Mouse (Mus musculus): ENCODE measurements around the gene Il4i1. TPM values are rescaled to one million over a fixed set of nuclear protein-coding genes. Genes with fewer than 3 reads are reported as not detected.
A peak's percentile ranks its signal among the peaks of the same experiment; 100 is the strongest.

Il4i1 gene
- total and polyA plus RNA-seq, 2 experiments from 2014 or later = 1.1 TPM; not detected in 1

GRCm38 (mm10) chr7:44857042-44857552 lies 40.9 kb downstream of the Il4i1 start, which contains the start of gene Pnkp:
Pnkp (plus strand) TSS chr7:44857139.
- Histone ChIP-seq H3K27ac (ENCODE audit: low read depth) (peak within 1 kb of the TSS; percentile 84), H3K27me3 (ENCODE audit: control insufficient read depth, insufficient read depth, low read length) (no peaks in the 10 kb centered on the region), H3K4me2 (ENCODE audit: low read depth, low read length) (peak within 1 kb of the TSS; percentile 95), H3K9ac (replicated peaks; ENCODE audit: low read depth, low read length) (peak within 1 kb of the TSS; percentile 74), H3K4me1 (ENCODE audit: control insufficient read depth, insufficient read depth) (peaks cover 24% of the 10 kb centered on the region), H3K4me3 (ENCODE audit: low read depth, low read length) (peak within 1 kb of the TSS; percentile 84), H3K9me3 (replicated peaks; ENCODE audit: control insufficient read depth, low read length) (no peaks in the 10 kb centered on the region), H3K36me3 (replicated peaks; ENCODE audit: control insufficient read depth, insufficient read depth, low read length) (0 out of 2 replicates have a peak, but pooled peaks cover 12% of the 10 kb centered on the region)
- DNase-seq (ENCODE audit: low spot score) (peak; percentile 84), ATAC-seq (ENCODE audit: insufficient read depth, low read depth) (peak; percentile 24)
- under 1% methylated on average over 32 of the region's 32 CpGs for WGBS
- TF ChIP-seq CTCF (IDR thresholded peaks at IDR 0.05; ENCODE audit: low read depth) (no peak), EP300 (IDR thresholded peaks at IDR 0.05; ENCODE audit: low read depth) (no peak)

- DNase-seq (ENCODE audit: low spot score) = no peak
- Histone ChIP-seq H3K27ac (ENCODE audit: low read depth) (peak overlapping the region; percentile 84), H3K36me3 (replicated peaks; ENCODE audit: control insufficient read depth, insufficient read depth, low read length) (peaks cover 18% of the 10 kb centered on the region), H3K4me2 (ENCODE audit: low read depth, low read length) (peak overlapping the region; percentile 95), H3K9me3 (replicated peaks; ENCODE audit: control insufficient read depth, low read length) (no peaks in the 10 kb centered on the region), H3K27me3 (ENCODE audit: control insufficient read depth, insufficient read depth, low read length) (no peaks in the 10 kb centered on the region), H3K4me1 (ENCODE audit: control insufficient read depth, insufficient read depth) (peaks cover 24% of the 10 kb centered on the region), H3K9ac (replicated peaks; ENCODE audit: low read depth, low read length) (peak overlapping the region; percentile 74), H3K4me3 (ENCODE audit: low read depth, low read length) (peak overlapping the region; percentile 84)
- 29% methylated on average over 8 of the region's 8 CpGs for WGBS
- no peak for ATAC-seq (ENCODE audit: insufficient read depth, low read depth)
- TF ChIP-seq EP300 (IDR thresholded peaks at IDR 0.05; ENCODE audit: low read depth) (no peak), CTCF (IDR thresholded peaks at IDR 0.05; ENCODE audit: low read depth) (no peak)
Observed at GRCm38 (mm10) chr7:44857905-44858304, 41.7 kb downstream of the Il4i1 start.

- ATAC-seq (ENCODE audit: insufficient read depth, low read depth) (no peak), DNase-seq (ENCODE audit: low spot score) (no peak)
- Histone ChIP-seq H3K27ac (ENCODE audit: low read depth) (no peak overlapping the region), H3K9ac (replicated peaks; ENCODE audit: low read depth, low read length) (no peak overlapping the region), H3K27me3 (ENCODE audit: control insufficient read depth, insufficient read depth, low read length) (no peaks in the 10 kb centered on the region), H3K4me1 (ENCODE audit: control insufficient read depth, insufficient read depth) (peaks cover 25% of the 10 kb centered on the region), H3K4me2 (ENCODE audit: low read depth, low read length) (no peak overlapping the region), H3K36me3 (replicated peaks; ENCODE audit: control insufficient read depth, insufficient read depth, low read length) (peaks cover 35% of the 10 kb centered on the region), H3K4me3 (ENCODE audit: low read depth, low read length) (no peak overlapping the region), H3K9me3 (replicated peaks; ENCODE audit: control insufficient read depth, low read length) (no peaks in the 10 kb centered on the region)
- WGBS = 86% methylated on average over 11 of the region's 11 CpGs
- TF ChIP-seq CTCF (IDR thresholded peaks at IDR 0.05; ENCODE audit: low read depth) (no peak), EP300 (IDR thresholded peaks at IDR 0.05; ENCODE audit: low read depth) (no peak)
Observed at GRCm38 (mm10) chr7:44859896-44860295, 43.7 kb downstream of the Il4i1 start.

GRCm38 (mm10) chr7:44860576-44861428 lies 44.6 kb downstream of the Il4i1 start:
- Histone ChIP-seq H3K4me2 (ENCODE audit: low read depth, low read length) (no peak overlapping the region), H3K9ac (replicated peaks; ENCODE audit: low read depth, low read length) (no peak overlapping the region), H3K36me3 (replicated peaks; ENCODE audit: control insufficient read depth, insufficient read depth, low read length) (peaks cover 41% of the 10 kb centered on the region), H3K27ac (ENCODE audit: low read depth) (0 out of 2 replicates have a peak overlapping the region, but pooled peaks have one; percentile 8), H3K4me1 (ENCODE audit: control insufficient read depth, insufficient read depth) (peaks cover 28% of the 10 kb centered on the region), H3K9me3 (replicated peaks; ENCODE audit: control insufficient read depth, low read length) (no peaks in the 10 kb centered on the region), H3K27me3 (ENCODE audit: control insufficient read depth, insufficient read depth, low read length) (no peaks in the 10 kb centered on the region), H3K4me3 (ENCODE audit: low read depth, low read length) (no peak overlapping the region)
- ATAC-seq (ENCODE audit: insufficient read depth, low read depth) (peak; percentile 43), DNase-seq (ENCODE audit: low spot score) (peak; percentile 51)
- peak; percentile 84 for TF ChIP-seq CTCF (IDR thresholded peaks at IDR 0.05; ENCODE audit: low read depth)
- no peak for TF ChIP-seq EP300 (IDR thresholded peaks at IDR 0.05; ENCODE audit: low read depth)
- 62% methylated on average over 19 of the region's 22 CpGs for WGBS

GRCm38 (mm10) chr7:44861429-44861816 lies 45.2 kb downstream of the Il4i1 start:
- Histone ChIP-seq H3K36me3 (replicated peaks; ENCODE audit: control insufficient read depth, insufficient read depth, low read length) (peaks cover 41% of the 10 kb centered on the region), H3K27me3 (ENCODE audit: control insufficient read depth, insufficient read depth, low read length) (no peaks in the 10 kb centered on the region), H3K27ac (ENCODE audit: low read depth) (0 out of 2 replicates have a peak overlapping the region, but pooled peaks have one; percentile 8), H3K4me1 (ENCODE audit: control insufficient read depth, insufficient read depth) (peaks cover 32% of the 10 kb centered on the region), H3K4me2 (ENCODE audit: low read depth, low read length) (no peak overlapping the region), H3K4me3 (ENCODE audit: low read depth, low read length) (no peak overlapping the region), H3K9me3 (replicated peaks; ENCODE audit: control insufficient read depth, low read length) (no peaks in the 10 kb centered on the region), H3K9ac (replicated peaks; ENCODE audit: low read depth, low read length) (no peak overlapping the region)
- 79% methylated on average over 14 of the region's 14 CpGs for WGBS
- TF ChIP-seq CTCF (IDR thresholded peaks at IDR 0.05; ENCODE audit: low read depth) (no peak), EP300 (IDR thresholded peaks at IDR 0.05; ENCODE audit: low read depth) (no peak)
- DNase-seq (ENCODE audit: low spot score) = no peak
- no peak for ATAC-seq (ENCODE audit: insufficient read depth, low read depth)
